Mouse (Mus musculus) embryo, embryonic 11 days (tissue): ENCODE results near the gene Tor3a.

Experiments
- DNase-seq: peaks from one replicate; pipeline ENCODE4 v3.0.0-alpha.2; 2015

Tor3a gene

GRCm38 (mm10) chr1:156674195-156675000, at the start of gene Tor3a:
Gene Tor3a, minus strand, starts transcription at chr1:156674356.
- DNase-seq, result peak; percentile 86

- no peak for DNase-seq
These were observed 47.9 kb upstream of the Tor3a start for GRCm38 (mm10) chr1:156722089-156722488.

DNA sequence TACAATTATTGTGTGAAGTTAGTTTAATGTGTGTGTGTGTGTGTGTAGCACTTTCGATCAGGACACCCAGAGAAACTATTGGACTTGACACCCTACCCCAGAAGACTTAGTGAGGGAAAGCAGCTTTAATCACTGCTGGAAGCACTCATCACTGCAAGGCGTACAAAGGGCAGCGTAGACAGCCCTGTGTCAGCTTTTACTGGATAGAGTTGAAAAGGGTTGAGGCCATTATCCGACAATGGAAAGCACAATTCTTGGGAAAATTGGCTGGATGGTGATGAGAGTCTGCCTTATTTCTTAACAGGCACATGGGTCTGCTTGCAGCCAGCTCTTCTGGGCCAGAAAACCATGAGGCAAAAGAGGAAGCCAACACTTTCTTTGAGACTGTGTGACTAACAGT, 45.9 kb upstream of the Tor3a start:
- DNase-seq, result no peak

- peak; percentile 97 for DNase-seq
These were observed 45.0 kb upstream of the Tor3a start, which contains the start of gene Fam20b for GRCm38 (mm10) chr1:156718950-156719805. Gene Fam20b, minus strand, starts transcription at chr1:156719086.

DNA sequence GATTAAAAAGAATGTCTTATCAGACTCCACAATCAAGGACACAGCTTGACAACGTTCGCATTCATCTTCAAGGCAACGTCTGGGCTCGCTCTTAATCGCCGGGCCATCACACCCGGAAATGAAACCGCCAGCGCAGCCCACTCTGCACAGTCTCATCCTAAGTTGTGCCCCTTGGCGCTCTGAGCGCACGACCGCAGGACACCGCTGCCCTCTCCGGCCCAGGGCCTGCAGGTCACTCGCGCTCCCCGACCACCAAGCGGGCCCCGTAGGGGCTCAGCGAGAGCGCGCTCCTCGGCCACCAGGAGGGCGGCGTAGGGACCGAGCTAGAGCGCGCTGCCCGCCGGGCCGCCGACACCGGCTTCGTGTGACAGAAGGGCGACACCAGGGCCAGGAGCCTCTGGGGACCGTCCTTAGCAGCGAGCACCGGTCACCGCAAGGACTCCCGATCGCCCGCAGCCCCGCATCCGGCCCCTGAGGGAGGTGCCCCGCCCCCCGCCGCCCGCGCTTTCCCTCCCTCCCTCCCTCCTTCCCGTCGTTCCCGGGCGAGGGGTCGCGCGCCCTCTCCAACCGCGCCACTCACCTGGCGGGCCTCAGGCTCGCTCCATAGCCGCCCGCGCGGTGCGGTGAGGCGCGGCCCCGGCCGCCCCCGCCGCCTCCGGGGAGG, 44.3 kb upstream of the Tor3a start:
- DNase-seq, result peak; percentile 84

DNA sequence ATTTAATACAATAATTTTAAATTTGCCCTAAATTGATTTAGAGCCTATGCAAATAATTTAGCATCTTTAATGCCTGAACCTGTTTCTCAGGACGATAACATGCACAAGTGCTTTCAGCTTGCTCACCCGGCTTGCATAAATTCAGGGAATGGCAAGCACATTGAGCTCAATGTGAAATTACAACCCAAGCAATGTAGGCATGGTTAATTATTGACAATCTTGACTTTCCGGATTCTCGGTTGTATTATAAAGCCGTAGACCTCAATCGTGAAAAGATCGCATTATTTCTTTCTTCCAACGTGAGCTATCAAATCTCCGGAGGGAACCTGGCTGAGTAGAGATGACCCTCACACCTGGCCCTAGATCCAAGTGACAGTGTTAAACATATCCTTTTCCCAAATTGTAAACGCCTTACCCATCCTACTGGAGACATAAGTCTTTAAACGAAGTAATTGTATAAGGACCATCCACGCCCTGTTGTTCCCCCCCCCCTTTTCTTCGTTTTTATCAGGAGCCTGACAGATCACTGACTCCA, 43.7 kb upstream of the Tor3a start:
- DNase-seq, result no peak

- no peak for DNase-seq
These were observed 42.5 kb upstream of the Tor3a start for GRCm38 (mm10) chr1:156716681-156717080.

DNA sequence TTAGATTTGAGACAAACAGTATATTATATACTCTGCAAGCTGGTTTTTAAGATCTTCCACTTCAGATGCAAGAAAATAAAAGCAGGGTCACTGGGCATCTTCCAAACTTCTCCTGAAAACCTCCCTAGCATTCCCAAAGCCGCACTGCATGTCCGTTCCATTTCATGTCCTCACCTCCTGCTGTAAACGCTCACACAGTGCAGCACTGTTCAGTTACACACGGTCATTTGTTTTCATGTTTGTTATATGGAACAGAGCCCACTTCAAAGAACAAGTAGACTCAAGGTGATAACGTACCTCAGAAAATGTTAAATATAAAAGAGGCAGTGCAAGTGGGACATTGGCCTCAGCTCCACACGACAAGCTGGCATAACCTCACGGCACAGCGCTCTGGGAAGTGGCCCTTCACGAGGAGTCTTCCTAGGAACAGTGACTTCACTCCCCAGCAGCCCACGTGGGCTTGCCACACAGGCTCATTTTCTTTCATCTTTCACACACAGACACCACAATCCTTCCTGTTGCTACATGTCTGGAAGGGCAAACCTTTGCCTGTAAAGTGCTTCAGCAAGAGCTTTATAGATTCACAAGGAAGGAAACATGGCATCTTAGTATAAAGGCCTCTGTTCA, 36.4 kb upstream of the Tor3a start:
- peak; percentile 14 for DNase-seq

DNA sequence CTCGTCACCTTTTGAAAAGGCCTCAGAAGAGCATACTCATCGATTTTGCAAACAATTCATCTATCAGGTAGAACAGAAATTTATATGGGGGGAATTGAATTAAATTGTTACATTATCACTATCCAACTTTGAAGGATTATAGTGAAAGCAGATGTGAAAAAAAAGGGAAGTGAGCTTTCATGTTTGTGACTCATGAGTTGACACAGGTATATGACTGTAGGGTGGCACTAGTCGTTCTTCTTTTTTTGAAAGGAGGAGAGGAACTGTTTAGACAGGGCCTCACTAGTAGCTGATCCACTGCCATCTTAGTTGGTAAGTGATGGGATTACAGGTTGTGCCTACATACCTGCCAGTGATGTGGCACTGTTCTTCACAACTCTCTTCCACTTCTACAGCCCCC, 34.5 kb upstream of the Tor3a start:
- no peak for DNase-seq

- DNase-seq, result no peak
These were observed 31.6 kb upstream of the Tor3a start for GRCm38 (mm10) chr1:156705696-156706285.

DNA sequence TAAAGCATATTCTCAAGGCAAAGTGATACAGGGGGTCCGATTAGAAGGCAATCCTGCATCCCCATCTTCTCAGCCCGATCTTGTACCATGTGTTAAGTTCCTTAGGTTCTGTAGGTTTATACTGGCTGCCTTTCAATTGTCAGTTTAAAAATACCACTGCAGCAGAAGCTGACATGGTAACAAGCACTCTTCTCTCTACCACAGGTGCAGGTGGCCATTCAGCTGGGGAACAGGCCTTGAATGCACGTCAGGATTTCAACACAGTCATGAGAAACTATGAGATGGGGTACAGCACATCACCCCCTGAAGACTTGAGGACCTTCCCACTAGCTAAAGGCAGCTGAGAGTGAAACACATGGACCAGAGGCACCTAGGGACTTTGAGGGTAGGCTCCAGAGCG, 29.3 kb upstream of the Tor3a start:
- no peak for DNase-seq

GRCm38 (mm10) chr1:156702151-156702550, 28.0 kb upstream of the Tor3a start:
- no peak for DNase-seq

- no peak for DNase-seq
These were observed 12.0 kb upstream of the Tor3a start for GRCm38 (mm10) chr1:156686025-156686661.

DNA sequence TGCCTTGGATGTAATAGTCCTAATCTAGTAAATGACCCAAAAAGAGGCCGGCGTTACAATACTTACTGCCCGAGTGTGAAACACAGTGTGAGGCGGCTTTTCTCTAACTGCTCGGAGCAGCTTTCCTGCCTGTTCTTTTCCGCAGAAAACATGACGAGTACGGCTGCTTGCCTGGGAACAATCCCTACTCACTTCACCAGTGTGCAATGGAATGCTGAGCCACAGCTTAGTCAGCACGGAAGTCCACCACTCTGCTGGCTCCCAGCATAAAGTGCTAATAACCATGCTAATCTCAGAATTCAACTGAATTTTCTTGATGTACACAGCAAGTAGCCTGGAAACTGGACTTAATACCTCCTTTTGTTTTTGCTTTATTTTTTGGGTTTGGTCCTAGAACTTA, 5.4 kb upstream of the Tor3a start:
- DNase-seq, result no peak

GRCm38 (mm10) chr1:156677230-156677629, 3.1 kb upstream of the Tor3a start:
- no peak for DNase-seq

- no peak for DNase-seq
These were observed 2.4 kb upstream of the Tor3a start for GRCm38 (mm10) chr1:156676596-156676995.

- peak; percentile 70 for DNase-seq
These were observed 2.0 kb upstream of the Tor3a start for GRCm38 (mm10) chr1:156676171-156676570.

DNA sequence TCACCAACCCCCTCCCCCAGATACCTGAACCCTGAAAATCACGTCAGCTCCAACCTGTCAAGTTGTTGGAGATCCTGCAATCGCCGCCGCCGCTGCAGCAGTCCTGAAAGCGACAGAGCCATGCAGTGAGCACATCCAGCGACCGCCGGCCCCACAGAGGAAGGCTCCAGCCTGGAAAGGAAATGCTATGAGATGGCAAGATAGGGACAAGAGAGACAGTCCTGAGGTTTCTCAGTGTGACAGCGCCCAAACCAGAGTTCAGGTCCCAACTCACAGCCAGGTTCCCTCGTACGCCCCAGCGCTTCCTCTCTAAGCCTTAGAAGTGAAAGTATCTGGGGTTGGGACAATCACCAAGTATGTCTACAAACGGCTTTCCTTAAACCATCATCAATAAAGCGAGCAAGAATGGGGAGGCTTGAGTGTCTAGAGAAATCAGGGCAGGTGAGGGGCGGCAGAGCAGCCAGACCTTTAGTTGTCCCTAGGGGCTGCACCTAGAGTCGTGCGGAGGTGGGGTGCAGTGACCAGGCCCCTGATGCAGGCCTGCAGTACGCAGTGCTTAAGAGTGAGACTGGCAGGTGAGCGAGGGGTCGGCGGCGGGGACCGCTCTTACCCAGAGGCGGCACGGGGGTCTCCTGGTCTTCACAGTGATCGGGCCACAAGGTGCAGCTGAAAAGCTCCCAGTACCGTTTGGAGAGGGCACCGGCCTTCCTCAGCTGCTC, 521 bp downstream of the Tor3a start:
- peak; percentile 39 for DNase-seq

GRCm38 (mm10) chr1:156672720-156673475, 1.3 kb downstream of the Tor3a start:
- no peak for DNase-seq

DNA sequence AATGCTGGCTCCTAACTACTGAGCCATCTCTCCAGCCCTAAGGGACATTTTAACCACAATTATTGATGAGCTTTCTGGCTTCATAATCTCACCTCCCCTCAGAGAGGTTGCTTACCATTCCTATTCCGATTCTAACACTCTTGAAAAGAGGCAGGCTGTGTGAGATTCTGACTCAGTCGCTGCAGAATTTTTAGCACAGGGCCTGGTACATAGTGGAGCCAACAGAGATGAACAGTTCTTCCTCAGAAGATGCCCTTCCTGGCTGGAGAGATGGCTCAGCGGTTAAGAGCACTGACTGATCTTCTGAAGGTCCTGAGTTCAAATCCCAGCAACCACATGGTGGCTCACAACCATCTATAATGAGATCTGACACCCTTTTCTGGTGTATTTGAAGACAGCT, 2.2 kb downstream of the Tor3a start:
- DNase-seq, result no peak
